Mouse (Mus musculus) cortical plate, adult 2 months (tissue): ENCODE measurements around the gene Phf21a.

Experiments used
- CTCF ChIP-seq: fragments of 200-500 bp; IDR thresholded peaks from 2 replicates; pipeline ENCODE4 v1.5.1; 2011; ENCODE audit warnings: mild to moderate bottlenecking, control low read depth, low read length; ENCODE audit not compliant: insufficient read depth; ENCODE audit errors: extremely low read depth
- POLR2A ChIP-seq: fragments of 200-500 bp; IDR thresholded peaks from 2 replicates; pipeline ENCODE4 v1.6.1; 2011; ENCODE audit warnings: mild to moderate bottlenecking, low read length, control low read depth; ENCODE audit not compliant: insufficient read depth; ENCODE audit errors: extremely low read depth

DNA sequence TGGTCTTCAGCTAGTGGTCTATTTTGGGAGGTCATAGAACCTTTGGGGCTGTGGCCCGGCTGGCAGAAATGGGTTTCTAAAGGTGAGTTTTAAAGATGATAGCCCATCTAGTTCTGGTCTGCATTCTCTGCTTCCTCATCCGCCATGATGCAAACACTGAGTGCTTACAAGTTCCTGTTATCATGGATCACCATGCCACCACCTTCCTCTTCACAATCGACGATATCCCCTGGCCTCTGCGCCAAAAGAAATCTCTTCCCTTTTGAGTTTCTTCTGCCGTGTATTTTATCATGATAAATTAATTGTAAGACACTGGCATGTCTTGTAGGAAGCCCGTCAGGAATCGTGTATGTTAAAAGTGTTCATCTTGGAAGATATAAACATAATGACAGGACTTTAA, 32.4 kb downstream of the Phf21a start:
- TF ChIP-seq POLR2A: no peak
- no peak for TF ChIP-seq CTCF
